Mouse (Mus musculus) cortical plate, adult 2 months (tissue): ENCODE results near the gene Tgfb3. TPM values are rescaled to one million over a fixed set of nuclear protein-coding genes. Genes with fewer than 3 reads are reported as not detected.

Experiments used
- H3K27ac ChIP-seq: fragments of 200-500 bp; 2 replicates; pipeline ENCODE4 v1.5.1; 2012; ENCODE audit warnings: low read length, control low read depth, inconsistent platforms; ENCODE audit not compliant: insufficient read depth
- H3K4me1 ChIP-seq: fragments of 200-500 bp; 2 replicates; pipeline ENCODE4 v1.6.1; 2011; ENCODE audit warnings: low read length; ENCODE audit not compliant: control insufficient read depth, insufficient read depth
- H3K4me3 ChIP-seq: fragments of 200-500 bp; 2 replicates; pipeline ENCODE4 v1.5.1; 2011; ENCODE audit warnings: mild to moderate bottlenecking, low read length, control low read depth; ENCODE audit not compliant: insufficient read depth
- CTCF ChIP-seq: fragments of 200-500 bp; IDR thresholded peaks from 2 replicates; pipeline ENCODE4 v1.5.1; 2011; ENCODE audit warnings: mild to moderate bottlenecking, control low read depth, low read length; ENCODE audit not compliant: insufficient read depth; ENCODE audit errors: extremely low read depth
- POLR2A ChIP-seq: fragments of 200-500 bp; IDR thresholded peaks from 2 replicates; pipeline ENCODE4 v1.6.1; 2011; ENCODE audit warnings: mild to moderate bottlenecking, low read length, control low read depth; ENCODE audit not compliant: insufficient read depth; ENCODE audit errors: extremely low read depth
- polyA plus RNA-seq: library from polyadenylated mRNA; depleted of rRNA; stranded (reverse); fragments of >200 nt; gene quantifications from 2 replicates; pipeline ENCODE4 v1.2.3, GENCODE M21; 2012

Gene Tgfb3
- polyA plus RNA-seq, 1 experiment = 10.5 TPM

DNA sequence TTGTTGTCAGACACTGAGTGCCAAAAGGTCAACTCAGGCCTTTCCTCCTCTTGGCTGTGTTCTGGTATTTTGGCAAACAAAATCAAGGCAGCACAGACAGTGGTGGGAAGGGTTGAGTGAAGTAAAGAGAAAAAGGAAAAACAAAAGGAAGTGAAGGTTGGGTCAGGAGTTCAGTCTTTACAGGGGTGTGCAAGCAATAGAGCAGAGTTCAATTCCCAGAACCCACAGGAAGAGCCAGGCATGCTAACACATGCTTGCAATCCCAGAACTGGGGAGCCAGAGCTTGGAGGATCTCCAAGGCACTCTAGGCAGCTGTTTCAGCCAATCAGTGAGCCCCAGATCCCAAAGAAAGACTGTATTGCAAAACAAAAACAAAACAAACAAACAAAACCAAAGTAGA lies 14.0 kb downstream of the Tgfb3 start:
- Histone ChIP-seq H3K4me1 (no peaks in the 10 kb centered on the region), H3K27ac (no peak overlapping the region)
- no peak for TF ChIP-seq CTCF
- no peak for TF ChIP-seq POLR2A

DNA sequence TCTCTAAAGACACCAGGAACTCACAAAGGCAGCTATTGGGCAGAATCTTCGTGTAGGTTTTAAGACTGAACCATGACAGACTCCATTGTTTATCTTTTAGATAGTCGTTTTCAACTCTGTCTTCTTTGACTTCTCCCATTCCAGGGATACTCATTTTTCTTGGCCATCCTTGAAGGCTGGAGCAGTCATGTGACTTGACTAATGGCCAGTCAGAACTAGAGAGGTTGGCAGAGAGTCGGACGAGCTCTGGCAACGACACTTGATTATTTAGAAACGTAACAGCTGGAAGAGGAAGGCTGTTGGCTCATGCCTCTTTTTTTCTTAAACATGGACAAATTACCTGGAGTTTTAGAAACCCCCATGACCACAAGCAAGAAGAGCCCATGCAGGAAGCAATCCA lies 19.5 kb downstream of the Tgfb3 start:
- TF ChIP-seq POLR2A (no peak), CTCF (no peak)
- Histone ChIP-seq H3K27ac (no peak overlapping the region), H3K4me1 (no peaks in the 10 kb centered on the region), H3K4me3 (no peak overlapping the region)

More for the DNA sequence above, 14.0 kb downstream of the Tgfb3 start:
- H3K4me3 ChIP-seq = no peak overlapping the region

DNA sequence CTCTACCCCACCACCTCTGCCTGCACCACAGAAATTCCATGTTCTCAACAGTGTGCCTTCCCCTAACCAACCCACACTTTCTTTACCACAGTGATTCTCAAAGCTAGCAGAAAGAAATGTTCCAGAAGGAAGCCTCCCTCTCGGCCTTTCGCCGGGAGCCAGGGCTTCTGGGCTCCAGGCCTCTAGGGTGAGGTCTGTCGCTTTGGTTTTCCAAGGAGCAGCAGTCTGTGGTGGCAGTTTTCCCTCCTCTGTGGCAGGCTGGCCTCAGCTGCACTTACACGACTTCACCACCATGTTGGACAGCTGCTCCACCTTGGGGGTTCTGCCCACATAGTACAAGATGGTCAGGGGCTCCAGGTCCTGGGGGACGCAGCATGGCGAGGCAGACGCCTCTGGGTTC lies 21.3 kb downstream of the Tgfb3 start:
- no peaks in the 10 kb centered on the region for H3K4me1 ChIP-seq
- no peak for TF ChIP-seq POLR2A
- no peak for TF ChIP-seq CTCF
- H3K4me3 ChIP-seq = no peak overlapping the region
- no peak overlapping the region for H3K27ac ChIP-seq

DNA sequence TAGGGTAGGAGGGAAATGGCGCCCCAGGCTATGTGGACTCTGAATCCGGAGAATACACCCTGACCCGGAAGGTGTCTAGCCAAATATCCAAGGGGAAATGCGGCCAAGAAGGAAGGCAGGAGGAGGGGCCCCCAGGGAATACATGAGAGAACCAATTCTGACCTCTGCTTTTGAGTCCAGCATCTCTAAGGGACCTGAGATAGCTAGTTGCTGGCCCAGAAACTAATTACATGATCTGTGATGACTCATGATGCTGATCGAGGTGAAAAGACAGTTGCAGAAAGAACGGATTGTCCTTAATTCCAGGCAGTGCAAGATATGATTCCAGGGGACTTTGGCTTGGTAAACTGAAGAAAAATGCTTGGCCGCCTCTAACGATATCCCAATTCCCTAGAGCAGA lies 21.9 kb downstream of the Tgfb3 start:
- H3K4me1 ChIP-seq = no peaks in the 10 kb centered on the region
- no peak overlapping the region for H3K27ac ChIP-seq
- TF ChIP-seq CTCF (no peak), POLR2A (no peak)
- H3K4me3 ChIP-seq = no peak overlapping the region

DNA sequence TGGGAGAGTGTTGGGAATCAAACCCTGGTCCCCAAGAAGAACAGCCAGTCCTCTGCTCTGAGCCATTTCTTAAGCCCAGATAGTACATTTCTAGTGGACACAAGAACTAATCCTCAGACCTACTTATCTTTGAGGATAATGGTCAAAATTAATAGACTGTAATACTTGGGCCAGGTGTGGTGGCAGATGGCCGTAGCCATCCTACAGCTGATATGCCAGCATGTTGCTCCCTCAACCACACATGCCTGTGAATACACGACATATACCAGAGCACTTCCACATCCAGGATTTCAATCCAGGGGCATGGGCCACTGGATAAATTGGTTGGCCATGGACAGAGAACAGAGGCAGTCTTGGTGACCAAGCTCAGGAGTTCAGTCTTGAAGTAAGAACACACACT lies 23.5 kb downstream of the Tgfb3 start:
- no peak overlapping the region for H3K4me3 ChIP-seq
- TF ChIP-seq POLR2A (no peak), CTCF (no peak)
- no peaks in the 10 kb centered on the region for H3K4me1 ChIP-seq
- H3K27ac ChIP-seq = no peak overlapping the region

DNA sequence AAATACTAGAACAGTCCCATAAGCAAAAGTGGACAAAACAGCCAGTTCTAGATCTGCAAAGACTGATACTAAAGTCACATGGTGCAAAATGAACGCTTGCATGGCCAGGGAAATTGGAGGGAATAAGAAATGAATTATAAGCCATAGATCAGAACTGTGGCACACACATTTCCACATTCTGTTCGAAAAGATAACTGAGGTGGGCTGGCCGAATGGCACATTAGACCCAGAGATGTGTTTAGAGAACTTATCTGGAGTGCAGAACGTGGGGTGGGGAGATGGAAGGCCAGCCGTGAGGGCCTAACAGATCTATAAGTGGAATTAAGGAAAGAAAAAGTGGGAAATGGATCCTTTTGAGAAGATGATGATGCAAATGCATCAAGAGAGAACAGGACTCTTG lies 27.4 kb downstream of the Tgfb3 start:
- Histone ChIP-seq H3K4me1 (no peaks in the 10 kb centered on the region), H3K27ac (no peak overlapping the region), H3K4me3 (no peak overlapping the region)
- no peak for TF ChIP-seq POLR2A
- TF ChIP-seq CTCF = no peak

DNA sequence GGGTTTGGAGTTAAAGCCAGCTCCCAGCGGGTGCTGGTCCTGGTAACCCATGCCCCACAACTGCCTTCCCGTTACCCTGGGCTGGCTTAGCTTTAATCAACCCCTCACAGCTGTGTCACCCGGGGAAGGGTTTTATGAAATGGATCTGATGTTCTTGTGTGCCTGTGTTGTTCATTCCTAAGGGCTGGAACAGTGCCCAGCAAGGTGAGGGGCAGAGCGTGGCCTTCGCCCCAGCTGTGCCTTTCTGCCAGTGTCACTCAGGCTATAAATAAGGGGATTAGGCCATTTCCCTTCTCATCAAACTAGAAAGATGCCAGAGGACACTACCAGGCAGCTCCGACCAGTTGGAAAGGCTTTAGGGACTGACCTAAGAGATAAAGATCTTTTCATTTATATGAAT lies 29.0 kb downstream of the Tgfb3 start:
- H3K4me1 ChIP-seq = no peaks in the 10 kb centered on the region
- TF ChIP-seq CTCF (no peak), POLR2A (no peak)
- no peak overlapping the region for H3K4me3 ChIP-seq
- no peak overlapping the region for H3K27ac ChIP-seq

DNA sequence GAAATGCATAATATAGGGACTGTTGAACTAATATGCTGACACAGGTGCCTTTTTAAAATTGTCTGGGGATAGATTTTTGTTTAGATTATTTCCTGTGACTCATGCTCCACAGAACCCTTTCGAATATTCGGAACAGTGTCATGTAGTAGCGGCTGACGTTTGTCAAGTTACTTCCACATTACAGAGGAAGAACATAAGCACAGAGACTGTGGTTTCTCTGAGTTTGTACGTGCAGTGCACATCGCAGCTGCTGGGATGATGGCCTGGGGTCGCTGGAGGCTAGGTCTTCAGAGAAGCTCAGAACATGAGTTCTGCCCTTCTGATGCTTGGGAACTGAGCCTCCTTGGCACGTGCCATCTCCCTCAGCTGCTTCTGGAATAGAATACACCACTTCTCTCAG lies 31.5 kb downstream of the Tgfb3 start:
- Histone ChIP-seq H3K4me1 (no peaks in the 10 kb centered on the region), H3K27ac (no peak overlapping the region), H3K4me3 (no peak overlapping the region)
- TF ChIP-seq POLR2A (no peak), CTCF (no peak)

DNA sequence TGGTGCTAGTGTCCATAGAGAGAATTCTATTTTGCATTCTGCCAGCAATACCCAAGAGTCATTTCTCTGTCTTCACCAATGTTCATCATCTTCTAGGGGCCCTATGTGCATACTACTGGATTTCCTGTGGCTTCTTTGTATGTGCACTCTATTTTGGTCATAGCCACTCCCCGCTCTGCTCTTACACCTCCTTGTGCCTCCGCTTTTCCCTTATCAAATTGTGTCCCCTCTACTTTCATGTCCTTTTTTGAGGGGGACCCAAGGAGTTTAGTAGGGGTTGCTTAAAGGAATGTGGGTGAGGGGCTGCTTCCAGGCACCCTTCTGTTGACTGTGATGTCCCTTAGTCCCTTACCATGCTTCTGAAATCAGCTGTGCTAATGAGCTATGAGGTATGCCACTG lies 32.1 kb downstream of the Tgfb3 start:
- TF ChIP-seq POLR2A (no peak), CTCF (no peak)
- H3K4me1 ChIP-seq = no peaks in the 10 kb centered on the region
- no peak overlapping the region for H3K27ac ChIP-seq
- no peak overlapping the region for H3K4me3 ChIP-seq

DNA sequence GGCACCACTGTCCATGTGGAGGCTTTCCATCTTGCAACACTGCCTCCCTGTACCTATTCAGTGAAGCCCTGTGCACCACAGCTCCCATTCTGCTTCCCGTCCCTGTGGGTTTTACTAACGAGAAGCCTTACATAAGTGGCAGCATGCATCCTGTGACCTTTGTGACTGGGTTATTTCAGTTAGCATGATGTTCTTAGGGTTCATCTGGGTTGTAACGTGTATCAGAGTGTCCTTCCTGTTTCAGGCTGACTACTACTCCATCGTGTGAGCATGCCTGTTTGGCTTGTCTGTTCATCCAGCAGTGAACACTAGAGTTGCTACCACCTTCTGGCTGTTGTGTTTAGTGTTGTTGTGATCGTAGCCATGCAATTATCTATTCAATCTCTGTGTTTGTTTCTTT lies 32.7 kb downstream of the Tgfb3 start:
- no peak overlapping the region for H3K27ac ChIP-seq
- no peaks in the 10 kb centered on the region for H3K4me1 ChIP-seq
- no peak overlapping the region for H3K4me3 ChIP-seq
- TF ChIP-seq POLR2A (no peak), CTCF (no peak)

DNA sequence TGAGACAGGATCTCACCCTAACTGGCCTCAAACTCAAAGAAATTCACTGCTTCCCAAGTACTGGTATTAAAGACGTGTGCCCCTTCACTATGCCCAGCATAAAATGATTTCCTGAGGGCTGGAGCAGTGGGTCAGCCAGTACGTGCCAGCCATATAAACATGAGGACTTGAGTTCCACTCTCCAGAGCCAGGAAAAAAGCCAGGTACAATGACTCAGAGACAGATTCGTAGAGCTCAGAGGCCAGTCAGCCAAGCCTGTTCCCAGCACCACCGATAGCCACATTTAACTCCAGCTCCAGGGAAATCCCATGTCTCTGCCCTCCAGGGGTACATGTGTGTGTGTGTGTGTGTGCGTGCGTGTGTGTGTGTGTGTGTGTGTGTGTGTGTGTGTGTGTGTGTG lies 39.1 kb downstream of the Tgfb3 start:
- Histone ChIP-seq H3K4me3 (no peak overlapping the region), H3K27ac (no peak overlapping the region), H3K4me1 (no peaks in the 10 kb centered on the region)
- TF ChIP-seq CTCF = no peak
- TF ChIP-seq POLR2A = no peak
